Mouse (Mus musculus): ENCODE measurements around the gene Clhc1. TPM values are rescaled to one million over a fixed set of nuclear protein-coding genes. Genes with fewer than 3 reads are reported as not detected.

The Clhc1 gene
- polyA plus RNA-seq (2012; rRNA removed), result not detected in 2 replicates

DNA sequence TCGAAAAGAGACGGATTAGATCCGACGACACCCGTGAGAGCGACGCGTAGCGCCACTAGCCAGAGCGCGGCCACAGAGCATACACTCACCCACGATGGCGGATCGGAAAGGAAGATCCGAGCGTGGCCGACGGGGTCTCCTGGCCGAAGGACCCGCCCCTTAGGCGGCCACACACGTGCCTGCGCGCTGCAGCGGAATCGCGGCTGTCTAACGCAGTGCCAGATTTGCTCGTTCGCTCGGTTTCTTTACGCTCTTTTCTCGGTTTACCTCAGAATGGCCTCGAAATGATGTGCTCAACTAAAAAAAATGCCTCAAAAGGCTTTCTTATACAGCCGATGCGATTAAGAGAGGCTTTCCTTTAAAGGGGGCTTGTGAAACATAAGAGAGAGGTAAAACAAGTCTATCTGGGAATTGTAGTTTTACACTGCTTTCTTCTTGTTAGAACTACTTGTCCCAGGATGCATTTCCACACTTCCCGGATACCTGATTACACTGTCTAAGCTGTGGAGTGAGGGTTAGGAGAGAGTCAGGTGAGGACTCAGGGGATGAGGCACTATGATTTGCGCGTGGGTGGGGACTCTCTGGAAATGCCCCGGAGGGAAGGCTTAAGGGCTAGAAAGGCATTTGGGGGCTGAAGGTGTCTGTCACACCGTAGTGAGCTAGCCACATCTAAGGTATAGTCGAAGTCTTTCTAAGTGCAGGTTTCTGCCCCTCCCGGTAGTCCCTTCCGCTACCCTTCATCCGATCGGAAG is at the start of gene Clhc1, which contains the start of gene Rps27a:
Gene Clhc1 (plus strand): TSS at position 199 of the 752 bp plus-strand sequence.
Gene Rps27a (minus strand): TSS at position 358 of the 752 bp plus-strand sequence.

DNA sequence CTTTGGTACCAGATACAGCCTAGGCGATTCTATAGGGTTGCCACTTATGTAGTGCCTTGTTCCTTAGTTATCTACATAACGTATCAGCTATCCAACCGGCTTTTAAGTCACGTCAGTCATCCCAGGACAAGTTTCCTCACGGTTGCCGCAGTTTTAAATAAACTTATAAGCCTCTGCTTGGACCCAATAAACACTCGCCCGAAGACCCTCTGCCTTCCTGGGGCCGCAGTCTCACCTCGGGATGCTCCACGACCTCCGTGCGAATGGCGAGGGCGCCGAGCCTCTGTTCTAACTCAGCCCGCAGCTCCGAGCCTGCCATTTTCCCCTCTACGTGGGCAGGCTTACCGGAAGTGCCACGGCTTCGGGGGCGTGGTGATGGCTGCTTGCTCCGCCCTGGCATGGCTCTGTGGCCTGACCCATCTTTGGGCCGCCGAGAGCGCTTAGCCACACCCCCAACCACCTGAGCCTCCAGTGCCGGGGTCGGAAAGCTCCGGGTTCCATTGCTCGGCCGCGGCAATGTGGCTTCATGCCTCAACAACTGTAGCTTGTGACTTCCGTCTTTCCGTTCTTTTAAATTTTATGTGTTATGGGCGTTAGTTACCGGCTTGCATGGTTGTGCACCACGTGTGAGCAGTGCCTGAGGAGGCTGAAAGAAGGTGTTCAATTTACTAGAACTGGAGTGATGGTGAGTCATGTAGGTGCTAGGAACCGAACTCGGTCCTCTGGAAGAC is 32.9 kb upstream of the Clhc1 start, which contains the start of gene Prorsd1:
Gene Prorsd1 (minus strand): TSS at position 352 of the 731 bp plus-strand sequence.

DNA sequence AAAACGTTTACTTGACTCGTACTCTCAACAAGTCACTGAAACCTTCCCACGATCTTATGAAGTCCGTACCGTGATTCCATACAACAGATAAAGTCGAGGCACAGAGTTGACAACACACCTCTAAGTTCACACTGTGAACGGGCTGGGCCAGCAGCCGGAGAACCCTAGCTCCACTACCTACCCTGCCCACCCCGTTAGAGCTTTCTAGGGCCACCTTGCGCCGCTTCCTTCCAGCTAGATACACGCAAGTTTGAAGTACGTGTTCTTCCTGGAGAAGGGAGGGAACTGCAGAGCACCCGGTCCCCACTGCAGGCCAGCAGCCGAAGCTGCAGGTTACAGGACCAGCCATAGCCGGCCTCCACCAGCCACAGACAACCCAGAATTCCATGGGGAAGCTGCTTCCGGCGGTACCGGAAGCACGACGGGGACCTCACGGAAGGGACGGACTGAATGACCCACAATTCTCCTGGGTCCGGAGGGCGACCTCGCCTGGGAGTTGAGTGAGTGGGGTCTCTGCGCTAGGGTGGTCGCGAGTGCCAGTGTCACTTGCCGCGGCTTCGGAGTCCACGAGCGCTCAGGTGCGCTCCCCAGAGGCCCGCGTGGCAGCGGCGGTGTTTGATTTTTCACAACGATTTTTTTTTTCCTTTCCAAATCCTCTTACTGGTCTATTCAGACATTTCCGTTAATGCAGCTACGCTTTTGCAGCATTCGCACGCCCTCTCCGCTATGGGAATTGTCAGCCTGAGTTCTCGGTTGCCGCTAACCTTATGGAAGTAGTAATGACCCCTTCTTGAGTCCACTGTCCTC is 21.6 kb upstream of the Clhc1 start, which contains the start of gene Mtif2:
Gene Mtif2 (plus strand): TSS at position 421 of the 807 bp plus-strand sequence.

Other genes with a start within 250 kb of the Clhc1 start
- gene Ccdc88a, start 174.3 kb upstream of the Clhc1 start, polyA plus RNA-seq (2012; rRNA removed), result 0.19 and 1.4 TPM in 2 replicates
- gene Prorsd1, start 32.9 kb upstream of the Clhc1 start, polyA plus RNA-seq (2012; rRNA removed), result 1.4 and 1.7 TPM in 2 replicates
- 4.5 and 7.9 TPM in 2 replicates for gene Mtif2, start 21.5 kb upstream of the Clhc1 start, polyA plus RNA-seq (2012; rRNA removed)
- gene Rps27a, start 159 bp downstream of the Clhc1 start, polyA plus RNA-seq (2012; rRNA removed), result 67.2 and 79.9 TPM in 2 replicates
- 84.2 and 97.1 TPM in 2 replicates for gene Rtn4, start 145.0 kb downstream of the Clhc1 start, polyA plus RNA-seq (2012; rRNA removed)

Measured in colon, adult 2 months (tissue).